Mouse (Mus musculus) CH12.LX (cell line): ENCODE measurements around the gene Pla1a. TPM values are rescaled to one million over a fixed set of nuclear protein-coding genes. Genes with fewer than 3 reads are reported as not detected.
A peak's percentile ranks its signal among the peaks of the same experiment; 100 is the strongest.

Experiments
- DNase-seq: peaks from one replicate; pipeline ENCODE4 v3.0.0-alpha.2; 2013; ENCODE audit errors: extremely low read depth
- H3K27ac ChIP-seq: 2 replicates; pipeline ENCODE4 v1.5.1; 2012; ENCODE audit warnings: low read depth, mild to moderate bottlenecking, control low read depth, moderate library complexity; ENCODE audit not compliant: insufficient read depth
- H3K27me3 ChIP-seq: replicated peaks from 2 replicates; pipeline ENCODE3; 2012; ENCODE audit warnings: inconsistent platforms
- H3K36me3 ChIP-seq, 2 experiments: replicated peaks in 1 of 2; 2 replicates each; pipeline versions ENCODE3 to v1.6.1; 2012; ENCODE audit warnings: inconsistent platforms in 1 of 2, low read length in 1 of 2, mild to moderate bottlenecking in 1 of 2, mixed read lengths in 1 of 2, moderate library complexity in 1 of 2; ENCODE audit not compliant: control insufficient read depth in 1 of 2, insufficient read depth in 1 of 2
- H3K4me1 ChIP-seq, 2 experiments: 2 replicates each; pipeline ENCODE4 v1.6.1; 2012; ENCODE audit warnings: inconsistent platforms in 1 of 2, moderate library complexity in 1 of 2; ENCODE audit not compliant: insufficient read depth in 2 of 2, control insufficient read depth in 1 of 2
- H3K4me2 ChIP-seq: 2 replicates; pipeline ENCODE4 v1.6.1; 2012; ENCODE audit warnings: low read depth, mild to moderate bottlenecking, control low read depth; ENCODE audit not compliant: poor library complexity, insufficient read depth, severe bottlenecking
- H3K4me3 ChIP-seq, 3 experiments: fragments of 150-350 bp in 1 of 3; sonication (generic) in 1 of 3; replicated peaks in 1 of 3; 2 replicates each; pipeline versions ENCODE3 to v1.5.1; 2011 to 2012; ENCODE audit warnings: low read depth in 2 of 3, low read length in 2 of 3, mild to moderate bottlenecking in 2 of 3, moderate library complexity in 2 of 3, control low read depth in 1 of 3, improper control_type of control experiment in 1 of 3, inconsistent platforms in 1 of 3, mixed read lengths in 1 of 3; ENCODE audit not compliant: poor library complexity in 1 of 3
- H3K79me2 ChIP-seq: replicated peaks from 2 replicates; pipeline ENCODE4 v1.6.1; 2012; ENCODE audit warnings: mild to moderate bottlenecking, moderate library complexity; ENCODE audit not compliant: control insufficient read depth, poor library complexity, insufficient read depth, severe bottlenecking; ENCODE audit errors: extremely low read depth
- H3K9ac ChIP-seq: 2 replicates; pipeline ENCODE4 v1.6.1; 2012; ENCODE audit warnings: low read depth, mild to moderate bottlenecking, control low read depth, moderate library complexity; ENCODE audit not compliant: insufficient read depth
- H3K9me3 ChIP-seq: replicated peaks from 2 replicates; pipeline ENCODE3; 2012; ENCODE audit warnings: low read length, inconsistent platforms, mixed read lengths
- BHLHE40 ChIP-seq: IDR thresholded peaks from 2 replicates; pipeline ENCODE4 v1.6.1; 2011; ENCODE audit warnings: mild to moderate bottlenecking, low read depth, low read length, improper control_type of control experiment
- CHD1 ChIP-seq: IDR thresholded peaks from 2 replicates; pipeline ENCODE4 v1.6.1; 2012; ENCODE audit warnings: low read depth, low read length, improper control_type of control experiment, inconsistent platforms
- CHD2 ChIP-seq: IDR thresholded peaks from 2 replicates; pipeline ENCODE4 v1.6.1; 2011; ENCODE audit warnings: low read length, improper control_type of control experiment
- CTCF ChIP-seq, 2 experiments: IDR thresholded peaks in 1 of 2; conservative IDR thresholded peaks in 1 of 2; 2 replicates each; pipeline ENCODE4 v1.5.1; 2011 to 2012; ENCODE audit warnings: low read depth in 2 of 2, low read length in 2 of 2, improper control_type of control experiment in 1 of 2, inconsistent platforms in 1 of 2, mild to moderate bottlenecking in 1 of 2, moderate library complexity in 1 of 2
- ELF1 ChIP-seq: IDR thresholded peaks from 2 replicates; pipeline ENCODE4 v1.6.1; 2014; ENCODE audit warnings: low read depth, mild to moderate bottlenecking, inconsistent platforms, low read length, improper control_type of control experiment
- EP300 ChIP-seq: IDR thresholded peaks from 2 replicates; pipeline ENCODE4 v1.6.1; 2011; ENCODE audit warnings: low read length, improper control_type of control experiment
- ETS1 ChIP-seq: conservative IDR thresholded peaks from 2 replicates; pipeline ENCODE4 v1.6.1; 2012; ENCODE audit warnings: low read depth, mild to moderate bottlenecking, inconsistent platforms, low read length, improper control_type of control experiment, moderate library complexity
- GABPA ChIP-seq: IDR thresholded peaks from 2 replicates; pipeline ENCODE4 v1.6.1; 2012; ENCODE audit warnings: low read depth, low read length, improper control_type of control experiment, inconsistent platforms; ENCODE audit not compliant: insufficient replicate concordance
- HCFC1 ChIP-seq: IDR thresholded peaks from 2 replicates; pipeline ENCODE4 v1.6.1; 2012; ENCODE audit warnings: low read depth, mild to moderate bottlenecking, inconsistent platforms, low read length, improper control_type of control experiment
- IRF4 ChIP-seq: IDR thresholded peaks from 2 replicates; pipeline ENCODE4 v1.6.1; 2014; ENCODE audit warnings: low read depth, mild to moderate bottlenecking, inconsistent platforms, low read length, improper control_type of control experiment
- JUN ChIP-seq: IDR thresholded peaks from 2 replicates; pipeline ENCODE4 v1.6.1; 2011; ENCODE audit warnings: low read depth, mild to moderate bottlenecking, low read length, improper control_type of control experiment, moderate library complexity; ENCODE audit not compliant: insufficient read depth
- JUND ChIP-seq: conservative IDR thresholded peaks from 2 replicates; pipeline ENCODE4 v1.6.1; 2011; ENCODE audit warnings: low read depth, low read length, improper control_type of control experiment
- KAT2A ChIP-seq: IDR thresholded peaks from 2 replicates; pipeline ENCODE4 v1.6.1; 2012; ENCODE audit warnings: low read length, improper control_type of control experiment, inconsistent platforms; ENCODE audit not compliant: insufficient replicate concordance
- MAFK ChIP-seq: IDR thresholded peaks from 2 replicates; pipeline ENCODE4 v1.6.1; 2011; ENCODE audit warnings: low read length, improper control_type of control experiment; ENCODE audit not compliant: insufficient replicate concordance
- MAZ ChIP-seq: IDR thresholded peaks from 2 replicates; pipeline ENCODE4 v1.6.1; 2012; ENCODE audit warnings: low read depth, mild to moderate bottlenecking, inconsistent platforms, low read length, improper control_type of control experiment, moderate library complexity
- MEF2A ChIP-seq: IDR thresholded peaks from 2 replicates; pipeline ENCODE4 v1.6.1; 2014; ENCODE audit warnings: low read depth, mild to moderate bottlenecking, inconsistent platforms, low read length, improper control_type of control experiment, borderline replicate concordance
- MXI1 ChIP-seq: IDR thresholded peaks from 2 replicates; pipeline ENCODE4 v1.6.1; 2011; ENCODE audit warnings: mild to moderate bottlenecking, low read depth, low read length, improper control_type of control experiment
- NELFE ChIP-seq: IDR thresholded peaks from 2 replicates; pipeline ENCODE4 v1.6.1; 2011; ENCODE audit warnings: low read depth, low read length, improper control_type of control experiment
- NRF1 ChIP-seq: IDR thresholded peaks from 2 replicates; pipeline ENCODE4 v1.6.1; 2014; ENCODE audit warnings: low read depth, mild to moderate bottlenecking, inconsistent platforms, low read length, improper control_type of control experiment, moderate library complexity
- PAX5 ChIP-seq: IDR thresholded peaks from 2 replicates; pipeline ENCODE4 v1.6.1; 2012; ENCODE audit warnings: low read length, inconsistent platforms, mixed read lengths
- POLR2A ChIP-seq: IDR thresholded peaks from 2 replicates; pipeline ENCODE4 v1.6.1; 2011; ENCODE audit warnings: low read depth, mild to moderate bottlenecking, improper control_type of control experiment, low read length
- POLR2AphosphoS2 ChIP-seq: IDR thresholded peaks from 2 replicates; pipeline ENCODE4 v1.6.1; 2011; ENCODE audit warnings: low read depth, low read length, improper control_type of control experiment
- RCOR1 ChIP-seq: conservative IDR thresholded peaks from 2 replicates; pipeline ENCODE4 v1.6.1; 2012; ENCODE audit warnings: low read depth, mild to moderate bottlenecking, inconsistent platforms, low read length, improper control_type of control experiment
- SMC3 ChIP-seq: IDR thresholded peaks from 2 replicates; pipeline ENCODE4 v1.6.1; 2011; ENCODE audit warnings: low read depth, low read length, improper control_type of control experiment
- TBP ChIP-seq: conservative IDR thresholded peaks from 2 replicates; pipeline ENCODE4 v1.6.1; 2011; ENCODE audit warnings: low read depth, low read length, improper control_type of control experiment
- TCF12 ChIP-seq: IDR thresholded peaks from 2 replicates; pipeline ENCODE4 v1.6.1; 2014; ENCODE audit warnings: low read depth, mild to moderate bottlenecking, inconsistent platforms, low read length, improper control_type of control experiment
- UBTF ChIP-seq: IDR thresholded peaks from 2 replicates; pipeline ENCODE4 v1.6.1; 2012; ENCODE audit warnings: low read depth, mild to moderate bottlenecking, inconsistent platforms, low read length, improper control_type of control experiment, moderate library complexity
- USF2 ChIP-seq: conservative IDR thresholded peaks from 2 replicates; pipeline ENCODE4 v1.6.1; 2011; ENCODE audit warnings: low read depth, low read length, improper control_type of control experiment
- ZC3H11A ChIP-seq: IDR thresholded peaks from 2 replicates; pipeline ENCODE4 v1.6.1; 2012; ENCODE audit warnings: low read depth, mild to moderate bottlenecking, inconsistent platforms, low read length, improper control_type of control experiment
- ZKSCAN1 ChIP-seq: IDR thresholded peaks from 2 replicates; pipeline ENCODE4 v1.6.1; 2012; ENCODE audit warnings: low read depth, inconsistent platforms, low read length, improper control_type of control experiment, borderline replicate concordance
- ZMIZ1 ChIP-seq: IDR thresholded peaks from 2 replicates; pipeline ENCODE4 v1.6.1; 2012; ENCODE audit warnings: low read depth, mild to moderate bottlenecking, inconsistent platforms, low read length, improper control_type of control experiment
- ZNF384 ChIP-seq: IDR thresholded peaks from 2 replicates; pipeline ENCODE4 v1.6.1; 2012; ENCODE audit warnings: low read depth, low read length, improper control_type of control experiment, inconsistent platforms
- dilution Hi-C: fragments of 300-500 bp; cut with MboI; formaldehyde crosslinking; loops from 2 replicates; pipeline ENCODE4 v1.14.3; 2020; ENCODE audit warnings: low sequenced_read_pairs; ENCODE audit not compliant: extremely low pct_unique_long_range_greater_than_20kb, extremely low pct_ligation_motif_present
- in situ Hi-C: fragments of 300-500 bp; cut with MboI; formaldehyde crosslinking; loops from 3 replicates; pipeline ENCODE4 v1.14.3; 2019; ENCODE audit warnings: low sequenced_read_pairs, low pct_ligation_motif_present, low pct_unique_long_range_greater_than_20kb, mixed read lengths
- polyA plus RNA-seq: library from polyadenylated mRNA; unstranded; fragments of >175 nt; gene quantifications from 2 replicates; pipeline ENCODE4 v1.2.1, GENCODE M21; 2012; ENCODE audit warnings: low read depth; ENCODE audit not compliant: insufficient read length
- total RNA-seq, 2 experiments: library from RNA; depleted of rRNA; stranded (reverse); fragments of 300-350 nt in 1 of 2; fragments of >200 nt in 1 of 2; gene quantifications; 2 replicates each; pipeline ENCODE4 v1.2.3; 2012 to 2014

The Pla1a gene
- total and polyA plus RNA-seq, 3 experiments, result 9.3 to 27.9 (median 14.3) TPM

DNA sequence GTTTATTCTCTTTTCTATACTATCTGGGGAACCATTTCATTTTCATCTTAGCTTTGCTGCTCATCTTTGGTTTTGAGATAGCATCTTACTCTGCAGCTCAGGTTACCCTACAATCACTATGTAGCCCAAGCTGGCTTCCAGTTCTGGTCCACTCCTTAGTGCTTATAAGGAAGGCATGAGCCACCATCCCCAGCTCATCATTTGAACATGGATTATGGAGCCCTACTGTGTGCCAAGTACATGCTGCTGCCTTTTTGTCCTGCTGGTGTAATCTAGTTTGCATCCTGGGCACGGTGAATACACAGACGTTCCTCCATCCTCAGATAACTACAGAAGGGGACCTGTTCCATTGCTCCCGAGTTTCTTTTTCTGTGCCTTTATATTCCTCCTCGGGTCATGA is 60.1 kb downstream of the Pla1a start:
- Histone ChIP-seq H3K4me1 (peaks cover 70 to 77% of the 10 kb centered on the region in 2 experiments), H3K9ac (no peak overlapping the region), H3K27ac (peak overlapping the region; percentile 31), H3K9me3 (no peaks in the 10 kb centered on the region), H3K4me2 (peak overlapping the region; percentile 18; the same call in 1 of the 2 replicates), H3K4me3 (no peak overlapping the region), H3K36me3 (peaks cover 0 to 2% of the 10 kb centered on the region in 2 experiments), H3K27me3 (peaks cover 2% of the 10 kb centered on the region), H3K79me2 (no peaks in the 10 kb centered on the region)
- dilution Hi-C loops (no loop called here), in situ Hi-C loops (no loop called here)
- no peak for DNase-seq
- no peak for TF ChIP-seq USF2
- no peak for TF ChIP-seq KAT2A
- TF ChIP-seq CHD1, result no peak
- TF ChIP-seq ZKSCAN1, result peak; percentile 88
- TF ChIP-seq MAZ, result no peak

DNA sequence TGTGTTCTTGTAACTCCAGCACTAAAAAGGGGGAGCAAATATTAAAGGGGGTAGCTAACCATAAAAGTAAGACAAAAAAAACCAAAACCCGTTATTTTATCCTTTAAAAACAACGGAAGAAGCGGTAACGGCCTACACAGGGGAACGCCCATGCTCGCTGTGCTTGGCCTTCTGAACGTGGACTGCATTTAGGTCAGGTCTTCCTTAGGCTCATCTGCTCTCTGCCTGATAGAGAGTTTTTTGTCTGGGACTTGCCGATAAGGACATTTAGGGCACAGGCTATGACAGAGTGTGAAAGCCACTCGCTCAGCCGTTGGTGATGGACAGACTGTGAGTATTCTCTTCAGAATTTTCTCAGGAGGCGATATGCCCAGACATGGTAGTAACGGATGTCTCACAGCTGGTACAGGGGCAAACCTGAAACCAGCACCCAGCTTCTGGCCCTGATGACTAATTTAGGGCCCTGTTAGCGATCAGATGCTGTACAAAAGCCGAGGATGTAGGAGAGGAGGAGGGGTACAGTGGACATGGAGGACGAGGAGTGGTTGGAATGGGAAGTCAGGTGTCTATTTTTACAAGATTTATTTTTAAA is 61.1 kb downstream of the Pla1a start:
- Histone ChIP-seq H3K4me3 (no peak overlapping the region), H3K36me3 (peaks cover 0 to 2% of the 10 kb centered on the region in 2 experiments), H3K79me2 (no peaks in the 10 kb centered on the region), H3K27ac (peak overlapping the region; percentile 60), H3K9me3 (no peaks in the 10 kb centered on the region), H3K9ac (peak overlapping the region; percentile 15), H3K4me1 (peaks cover 63 to 66% of the 10 kb centered on the region in 2 experiments), H3K4me2 (peak overlapping the region; percentile 18), H3K27me3 (no peaks in the 10 kb centered on the region)
- DNase-seq, result no peak
- dilution Hi-C loops (no loop called here), in situ Hi-C loops (no loop called here)
- TF ChIP-seq IRF4 (peak; percentile 92), USF2 (no peak), POLR2AphosphoS2 (no peak), CHD1 (no peak), ETS1 (peak; percentile 89), TCF12 (peak; percentile 91), EP300 (peak; percentile 85), MXI1 (no peak), JUND (peak; percentile 62; the same call in 1 of the 2 replicates), NRF1 (no peak), ZKSCAN1 (no peak), BHLHE40 (peak; percentile 71), ZC3H11A (no peak), MEF2A (peak; percentile 75), MAFK (no peak; the same call in 1 of the 2 replicates), UBTF (no peak), JUN (peak; percentile 68), RCOR1 (peak; percentile 48; the same call in 1 of the 2 replicates), SMC3 (no peak; the same call in 1 of the 2 replicates), MAZ (0 out of 2 replicates have a peak, but pooled peaks have one; percentile 22), GABPA (no peak), ZNF384 (no peak), CHD2 (peak; percentile 85), TBP (no peak), CTCF (conservative IDR thresholded peaks at IDR 0.05 in 1 of 2, IDR thresholded peaks at IDR 0.05 in 1 of 2; ENCODE audit: low read depth in 2 of 2, low read length in 2 of 2) (no peak), NELFE (no peak), POLR2A (peak; percentile 45; the same call in 1 of the 2 replicates), PAX5 (no peak), HCFC1 (no peak), ZMIZ1 (no peak), ELF1 (no peak), KAT2A (0 out of 2 replicates have a peak, but pooled peaks have one; percentile 22)
